Mouse (Mus musculus) liver, embryonic 12.5 days (tissue): ENCODE data around the gene Tti1. TPM values are rescaled to one million over a fixed set of nuclear protein-coding genes. Genes with fewer than 3 reads are reported as not detected.

ENCODE experiments used
- ATAC-seq: fragments of 200-750 bp; cut with Nextera tagmentation; 2 replicates; pipeline ENCODE4 v1.8.0; 2017; ENCODE audit warnings: moderate number of reproducible peaks, mild to moderate bottlenecking, moderate library complexity
- H3K27ac ChIP-seq: fragments of 300-500 bp; sonication (generic); 2 replicates; pipeline ENCODE4 v1.5.1; 2016; ENCODE audit warnings: mild to moderate bottlenecking
- H3K27me3 ChIP-seq: fragments of 300-500 bp; sonication (generic); replicated peaks from 2 replicates; pipeline ENCODE4 v1.6.1; 2016; ENCODE audit warnings: mild to moderate bottlenecking, moderate library complexity
- H3K36me3 ChIP-seq: fragments of 300-500 bp; sonication (generic); 2 replicates; pipeline ENCODE4 v1.6.1; 2016; ENCODE audit warnings: mild to moderate bottlenecking, moderate library complexity
- H3K4me1 ChIP-seq: fragments of 300-500 bp; sonication (generic); 2 replicates; pipeline ENCODE4 v1.6.1; 2016
- H3K4me2 ChIP-seq: fragments of 300-500 bp; sonication (generic); 2 replicates; pipeline ENCODE4 v1.6.1; 2016; ENCODE audit warnings: mild to moderate bottlenecking, moderate library complexity
- H3K4me3 ChIP-seq: fragments of 300-500 bp; sonication (generic); 2 replicates; pipeline ENCODE4 v1.5.1; 2016; ENCODE audit warnings: mild to moderate bottlenecking, moderate library complexity
- H3K9ac ChIP-seq: fragments of 300-500 bp; sonication (generic); 2 replicates; pipeline ENCODE4 v1.6.1; 2016; ENCODE audit warnings: mild to moderate bottlenecking, moderate library complexity
- H3K9me3 ChIP-seq: fragments of 300-500 bp; sonication (generic); replicated peaks from 2 replicates; pipeline ENCODE4 v1.6.1; 2016; ENCODE audit warnings: mild to moderate bottlenecking, moderate library complexity
- WGBS: fragments of 180-500 bp; shearing (Covaris S2); methylation state at CpG from one replicate; pipeline ENCODE4 v1.1.7; 2016; ENCODE audit not compliant: insufficient replicate concordance; 5-methylcytosine and 5-hydroxymethylcytosine counted together
- polyA plus RNA-seq: library from polyadenylated mRNA; unstranded; fragments of >200 nt; fragmentation: Nextera tagmentation; extraction: Ambion mirVana; gene quantifications from 2 replicates; pipeline ENCODE4 v1.2.1, GENCODE M21; 2016

Gene Tti1
- polyA plus RNA-seq, 1 experiment from 2014 or later: 21.8 TPM

- Histone ChIP-seq H3K27me3 (no peaks in the 10 kb centered on the region), H3K9me3 (no peaks in the 10 kb centered on the region), H3K4me1 (no peaks in the 10 kb centered on the region), H3K4me2 (no peak overlapping the region), H3K27ac (no peak overlapping the region), H3K9ac (no peak overlapping the region), H3K4me3 (no peak overlapping the region), H3K36me3 (peaks cover 92% of the 10 kb centered on the region)
- 80% methylated on average over 2 of the region's 2 CpGs for WGBS
- no peak for ATAC-seq
Observed at GRCm38 (mm10) chr2:157989946-157990345, 38.3 kb downstream of the Tti1 start.

DNA sequence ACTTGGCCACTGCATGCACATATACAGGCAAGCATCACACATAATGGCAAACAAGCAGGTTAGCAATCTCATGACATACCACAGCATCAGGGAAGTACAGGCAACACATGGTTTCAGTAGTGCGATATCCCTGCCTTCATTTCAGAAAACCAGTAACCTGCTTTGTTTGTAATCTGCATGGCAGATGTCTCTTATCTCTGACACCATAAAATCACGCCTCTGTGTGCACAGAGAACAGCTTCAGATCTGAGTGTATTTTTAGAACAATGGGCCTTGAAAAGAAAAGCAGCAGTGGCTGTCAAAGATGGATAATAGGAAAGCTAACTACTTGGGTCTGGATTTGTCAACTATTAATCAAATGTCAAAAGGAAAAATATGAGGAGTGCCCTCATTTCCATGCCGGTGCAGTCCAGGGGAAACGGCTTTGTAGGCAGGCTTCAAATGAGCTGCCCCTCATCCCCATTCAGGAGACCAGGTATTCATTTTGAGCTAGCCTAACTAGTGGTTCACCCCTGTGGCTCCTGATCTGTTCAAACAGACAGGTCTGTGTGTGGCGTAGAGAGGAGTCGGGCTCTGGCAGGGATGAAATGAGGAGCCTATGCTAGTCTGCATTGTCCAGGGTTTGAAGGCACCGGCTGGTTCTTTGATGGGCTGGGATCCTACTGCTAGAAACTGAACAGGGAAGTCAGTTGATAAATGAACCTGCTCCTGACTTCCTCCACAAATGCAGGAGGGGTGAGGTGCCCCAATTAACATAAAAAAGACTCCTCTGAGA is 39.6 kb downstream of the Tti1 start:
- whole genome bisulfite sequencing: 70% methylated on average over 7 of the region's 7 CpGs
- no peaks in the 10 kb centered on the region for H3K4me1 ChIP-seq
- H3K4me3 ChIP-seq: no peak overlapping the region
- H3K9me3 ChIP-seq: no peaks in the 10 kb centered on the region
- peaks cover 80% of the 10 kb centered on the region for H3K36me3 ChIP-seq
- no peaks in the 10 kb centered on the region for H3K27me3 ChIP-seq
- no peak overlapping the region for H3K4me2 ChIP-seq
- no peak overlapping the region for H3K9ac ChIP-seq
- no peak overlapping the region for H3K27ac ChIP-seq
- ATAC-seq: no peak

DNA sequence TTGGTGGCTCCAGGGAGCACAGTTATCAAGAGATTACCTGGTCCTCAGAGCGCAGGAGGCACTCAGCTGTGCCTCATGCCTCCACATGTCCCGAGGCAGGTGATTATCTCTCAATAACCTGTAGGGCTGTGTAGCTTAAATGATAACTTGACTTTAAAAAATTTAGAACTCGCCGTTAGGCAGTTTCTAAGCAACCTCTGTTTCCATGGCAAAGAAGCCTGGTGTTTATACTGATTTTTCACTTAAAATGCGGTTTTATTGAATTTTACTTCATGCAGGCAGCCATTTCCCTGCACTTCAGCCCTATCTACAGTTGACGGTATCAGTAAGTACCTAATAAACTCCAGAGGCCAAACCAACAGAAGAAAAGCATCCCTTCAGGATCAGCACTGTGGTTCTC is 42.0 kb downstream of the Tti1 start:
- Histone ChIP-seq H3K9ac (no peak overlapping the region), H3K27ac (no peak overlapping the region), H3K27me3 (no peaks in the 10 kb centered on the region), H3K4me1 (no peaks in the 10 kb centered on the region), H3K4me2 (no peak overlapping the region), H3K36me3 (peaks cover 72% of the 10 kb centered on the region), H3K4me3 (no peak overlapping the region), H3K9me3 (no peaks in the 10 kb centered on the region)
- ATAC-seq: no peak
- WGBS: 71% methylated on average over 6 of the region's 6 CpGs

- Histone ChIP-seq H3K4me2 (no peak overlapping the region), H3K4me3 (no peak overlapping the region), H3K4me1 (no peaks in the 10 kb centered on the region), H3K36me3 (peaks cover 72% of the 10 kb centered on the region), H3K27me3 (no peaks in the 10 kb centered on the region), H3K27ac (no peak overlapping the region), H3K9me3 (no peaks in the 10 kb centered on the region), H3K9ac (no peak overlapping the region)
- no peak for ATAC-seq
- WGBS: 82% methylated on average over 4 of the region's 4 CpGs
Observed at GRCm38 (mm10) chr2:157985611-157986010, 42.6 kb downstream of the Tti1 start.

- ATAC-seq: no peak
- no peak overlapping the region for H3K4me2 ChIP-seq
- H3K4me3 ChIP-seq: no peak overlapping the region
- no peaks in the 10 kb centered on the region for H3K4me1 ChIP-seq
- 74% methylated on average over 4 of the region's 4 CpGs for WGBS
- H3K27ac ChIP-seq: no peak overlapping the region
- H3K9ac ChIP-seq: no peak overlapping the region
- H3K36me3 ChIP-seq: peaks cover 51% of the 10 kb centered on the region
- H3K27me3 ChIP-seq: no peaks in the 10 kb centered on the region
- H3K9me3 ChIP-seq: no peaks in the 10 kb centered on the region
Observed at GRCm38 (mm10) chr2:157983276-157983675, 45.0 kb downstream of the Tti1 start.

DNA sequence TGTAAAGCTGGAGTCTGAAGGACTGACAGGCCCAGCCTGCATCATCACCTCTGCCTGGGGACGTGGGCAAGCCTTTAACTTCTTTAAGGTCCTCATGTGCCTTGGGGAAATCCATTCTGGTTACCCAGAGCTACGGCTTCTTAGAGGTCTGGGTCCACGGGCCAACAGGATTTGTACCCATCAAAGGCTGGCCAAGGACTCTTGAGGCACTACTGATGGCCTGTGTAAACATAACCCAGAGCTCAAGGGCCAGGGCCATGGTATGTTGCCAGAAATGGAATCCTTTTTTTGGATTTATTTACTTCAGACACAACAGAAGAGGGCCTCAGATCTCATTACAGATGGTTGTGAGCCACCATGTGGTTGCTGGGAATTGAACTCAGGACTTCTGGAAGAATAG is 45.5 kb downstream of the Tti1 start:
- peaks cover 47% of the 10 kb centered on the region for H3K36me3 ChIP-seq
- no peak overlapping the region for H3K4me3 ChIP-seq
- WGBS: 82% methylated on average over 3 of the region's 3 CpGs
- 0 out of 2 replicates have a peak, but pooled peaks cover under 1% of the 10 kb centered on the region for H3K27me3 ChIP-seq
- no peak overlapping the region for H3K4me2 ChIP-seq
- no peak for ATAC-seq
- H3K4me1 ChIP-seq: no peaks in the 10 kb centered on the region
- no peak overlapping the region for H3K27ac ChIP-seq
- H3K9ac ChIP-seq: no peak overlapping the region
- H3K9me3 ChIP-seq: no peaks in the 10 kb centered on the region

- Histone ChIP-seq H3K36me3 (peaks cover 23% of the 10 kb centered on the region), H3K4me1 (no peaks in the 10 kb centered on the region), H3K4me3 (no peak overlapping the region), H3K9ac (no peak overlapping the region), H3K27me3 (peaks cover 31% of the 10 kb centered on the region), H3K27ac (no peak overlapping the region), H3K4me2 (no peak overlapping the region), H3K9me3 (no peaks in the 10 kb centered on the region)
- ATAC-seq: no peak
- 52% methylated on average over 5 of the region's 5 CpGs for WGBS
Observed at GRCm38 (mm10) chr2:157979241-157979640, 49.0 kb downstream of the Tti1 start.

GRCm38 (mm10) chr2:157975595-157975994 is 52.6 kb downstream of the Tti1 start:
- ATAC-seq: no peak
- Histone ChIP-seq H3K4me2 (no peak overlapping the region), H3K27me3 (peaks cover 44% of the 10 kb centered on the region), H3K9me3 (no peaks in the 10 kb centered on the region), H3K4me1 (no peaks in the 10 kb centered on the region), H3K4me3 (no peak overlapping the region), H3K27ac (no peak overlapping the region), H3K36me3 (0 out of 2 replicates have a peak, but pooled peaks cover 1% of the 10 kb centered on the region), H3K9ac (no peak overlapping the region)
- WGBS: 5% methylated on average over 7 of the region's 7 CpGs

DNA sequence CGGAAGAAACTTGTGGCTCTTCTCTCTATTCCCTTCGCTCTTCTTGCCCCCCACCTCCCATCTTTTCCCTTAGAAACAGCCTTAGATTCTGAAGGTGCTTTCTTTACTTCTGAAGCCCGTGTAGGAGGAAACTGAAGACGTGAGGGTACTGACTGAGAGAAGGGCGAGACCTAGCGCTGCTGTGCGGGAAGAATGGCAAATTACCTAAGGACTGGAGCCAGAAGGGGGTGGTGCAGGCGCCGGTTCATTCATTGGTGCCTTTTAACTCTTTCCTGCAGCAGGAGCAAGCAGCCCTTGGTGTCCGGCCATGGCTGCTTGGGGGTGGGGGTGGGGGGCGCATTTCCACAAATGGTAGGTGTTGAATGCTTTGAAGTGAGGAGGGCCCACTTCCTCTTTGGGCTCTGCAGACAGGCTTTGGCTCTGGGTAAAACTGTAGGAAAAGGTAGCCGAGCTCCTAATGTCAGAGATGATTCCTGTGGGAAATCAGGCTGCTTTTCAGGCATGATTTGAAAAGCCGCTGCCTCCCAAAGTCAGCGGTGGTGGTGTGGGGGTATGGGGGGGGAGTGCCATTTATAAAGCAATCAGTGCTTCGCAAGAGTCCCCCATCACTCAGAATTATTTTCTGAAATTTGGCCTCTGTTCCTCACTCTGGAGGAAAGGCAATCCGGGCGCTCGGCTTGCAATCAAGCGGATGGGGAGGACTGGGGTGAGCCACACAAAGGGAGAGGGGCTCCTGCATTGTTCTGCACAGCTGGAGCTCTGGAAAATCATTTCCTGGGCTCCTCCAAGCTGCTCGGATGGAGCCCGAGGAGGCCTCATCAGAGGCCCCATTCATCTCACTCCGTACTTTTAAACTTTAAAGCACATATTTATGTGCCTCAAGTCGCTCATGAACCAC is 53.4 kb downstream of the Tti1 start:
- no peaks in the 10 kb centered on the region for H3K4me1 ChIP-seq
- H3K9me3 ChIP-seq: no peaks in the 10 kb centered on the region
- peaks cover 49% of the 10 kb centered on the region for H3K27me3 ChIP-seq
- 5% methylated on average over 23 of the region's 23 CpGs for WGBS
- H3K27ac ChIP-seq: no peak overlapping the region
- H3K9ac ChIP-seq: no peak overlapping the region
- H3K4me3 ChIP-seq: no peak overlapping the region
- no peaks in the 10 kb centered on the region for H3K36me3 ChIP-seq
- no peak overlapping the region for H3K4me2 ChIP-seq
- no peak for ATAC-seq

DNA sequence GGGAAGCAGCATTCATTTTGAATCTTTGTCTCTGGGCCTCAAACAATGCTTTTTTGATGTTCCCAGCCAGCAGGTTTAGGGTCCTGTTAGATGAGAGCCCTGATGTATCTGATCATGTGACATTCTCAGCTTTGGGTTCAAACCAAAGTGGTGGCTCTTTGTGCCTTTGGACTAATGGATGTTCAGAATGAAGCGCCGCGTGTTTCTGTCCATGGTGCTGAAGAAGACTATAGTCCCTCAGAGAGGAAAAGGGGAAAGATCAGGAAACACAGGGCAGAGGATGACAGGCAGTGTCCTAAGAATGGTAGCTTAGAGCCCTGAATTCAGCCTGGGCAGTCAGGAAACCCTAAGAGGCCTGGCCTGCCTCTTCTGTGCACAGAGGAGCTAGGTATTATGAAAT is 57.6 kb downstream of the Tti1 start:
- Histone ChIP-seq H3K27ac (no peak overlapping the region), H3K27me3 (peaks cover 32% of the 10 kb centered on the region), H3K4me1 (no peaks in the 10 kb centered on the region), H3K4me2 (no peak overlapping the region), H3K9me3 (no peaks in the 10 kb centered on the region), H3K9ac (no peak overlapping the region), H3K36me3 (no peaks in the 10 kb centered on the region), H3K4me3 (no peak overlapping the region)
- ATAC-seq: no peak
- WGBS: 3% methylated on average over 3 of the region's 3 CpGs

GRCm38 (mm10) chr2:157970124-157970523 is 58.1 kb downstream of the Tti1 start:
- Histone ChIP-seq H3K4me2 (no peak overlapping the region), H3K4me3 (no peak overlapping the region), H3K9me3 (no peaks in the 10 kb centered on the region), H3K4me1 (no peaks in the 10 kb centered on the region), H3K9ac (no peak overlapping the region), H3K36me3 (no peaks in the 10 kb centered on the region), H3K27me3 (peaks cover 27% of the 10 kb centered on the region), H3K27ac (no peak overlapping the region)
- no peak for ATAC-seq
- WGBS: 44% methylated on average over 6 of the region's 6 CpGs

DNA sequence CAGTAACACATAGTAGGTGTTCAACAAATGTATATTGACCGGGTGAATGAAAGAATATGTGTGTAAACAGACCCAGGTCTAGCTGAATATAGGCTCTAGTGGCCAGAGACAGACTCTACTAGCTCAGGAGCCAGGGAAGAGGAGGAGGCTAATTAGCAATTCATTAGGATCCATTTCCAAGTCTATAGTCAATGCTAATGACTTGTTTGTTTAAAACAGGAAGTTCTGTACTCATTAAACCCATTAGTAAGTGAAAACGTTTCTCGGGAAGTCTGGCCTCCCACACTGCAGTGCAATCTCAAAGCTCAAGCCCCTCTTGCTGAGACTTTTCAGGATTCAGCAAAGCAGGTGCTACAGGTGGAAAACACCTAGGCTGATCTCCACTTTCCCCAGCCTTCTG is 60.4 kb downstream of the Tti1 start:
- Histone ChIP-seq H3K9ac (no peak overlapping the region), H3K4me3 (no peak overlapping the region), H3K4me2 (no peak overlapping the region), H3K27me3 (peaks cover 4% of the 10 kb centered on the region; the same call in 1 of the 2 replicates), H3K9me3 (no peaks in the 10 kb centered on the region), H3K27ac (no peak overlapping the region), H3K4me1 (no peaks in the 10 kb centered on the region), H3K36me3 (no peaks in the 10 kb centered on the region)
- ATAC-seq: no peak
- WGBS: 11% methylated on average over 3 of the region's 3 CpGs
